Mouse (Mus musculus) lung, postnatal 36 days (tissue): ENCODE results near the gene Ccr2.
"Not testable (repeated sequence)": the region's sequence is repeated elsewhere in the genome, so short reads cannot be mapped to it uniquely, and the experiment has no call there.

Experiments
- DNase-seq: peaks from one replicate; pipeline ENCODE4 v3.0.0; 2022; ENCODE audit warnings: mixed read lengths

Ccr2 gene

DNA sequence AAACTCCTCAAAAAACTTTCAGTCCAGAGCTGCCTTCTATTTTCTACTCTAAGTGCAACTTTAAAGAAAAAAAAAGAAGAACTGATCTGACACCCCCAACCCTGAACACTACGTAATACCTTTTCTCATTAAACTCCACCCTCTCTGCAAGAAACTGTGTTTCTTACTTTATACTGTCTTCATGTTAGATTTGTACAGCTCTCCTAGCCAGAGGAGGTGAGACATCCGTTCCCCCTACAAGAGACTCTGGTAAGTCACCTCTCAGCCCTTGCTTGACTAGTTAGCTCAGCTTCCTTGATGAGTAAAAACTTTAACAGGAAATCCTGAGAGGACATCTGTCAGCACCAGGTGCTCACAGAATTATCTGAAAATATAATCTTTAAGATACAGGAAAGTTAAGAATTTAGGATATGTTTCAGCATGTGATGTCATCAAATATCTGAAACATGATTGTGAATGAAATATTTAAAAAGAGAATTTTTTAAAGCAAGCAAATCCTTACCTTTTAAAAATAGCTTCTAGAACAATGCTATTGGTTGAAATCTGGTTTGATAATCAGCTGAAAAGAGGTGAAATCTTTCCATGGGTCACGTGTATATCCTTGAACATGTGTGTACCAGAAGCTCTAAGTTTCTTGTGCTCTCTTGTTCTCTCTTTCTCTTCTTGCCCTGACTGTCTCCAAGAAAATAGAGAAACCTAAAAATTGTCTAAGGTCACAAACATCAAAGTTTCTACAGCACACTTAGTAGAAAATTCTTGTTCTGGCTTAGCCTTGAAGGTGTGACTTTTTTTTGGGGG lies 19.8 kb downstream of the Ccr2 start, which contains the start of gene Ccr5:
Gene Ccr5 (plus strand): TSS at position 157 of the 798 bp plus-strand sequence.
- no peak for DNase-seq

DNA sequence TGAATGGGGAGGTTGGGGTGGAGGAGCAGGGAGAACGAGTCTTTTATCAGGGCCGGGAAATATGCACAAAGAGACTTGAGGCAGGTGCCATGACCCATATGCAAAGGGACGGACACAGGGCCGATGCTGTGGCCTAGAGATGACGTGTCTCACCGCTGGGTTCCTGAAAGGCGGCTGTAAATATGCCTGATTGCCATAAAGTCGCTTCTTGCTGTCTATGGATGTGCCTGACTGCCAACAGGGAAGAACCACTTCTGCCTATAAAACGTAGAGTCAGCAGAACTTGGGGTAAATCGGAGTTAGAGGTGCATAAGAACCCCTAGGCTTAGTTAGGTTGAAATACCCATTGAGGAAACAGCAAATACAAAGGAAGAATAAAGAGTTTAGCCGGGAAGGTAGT lies 23.8 kb downstream of the Ccr2 start:
- peak; percentile 23 for DNase-seq

DNA sequence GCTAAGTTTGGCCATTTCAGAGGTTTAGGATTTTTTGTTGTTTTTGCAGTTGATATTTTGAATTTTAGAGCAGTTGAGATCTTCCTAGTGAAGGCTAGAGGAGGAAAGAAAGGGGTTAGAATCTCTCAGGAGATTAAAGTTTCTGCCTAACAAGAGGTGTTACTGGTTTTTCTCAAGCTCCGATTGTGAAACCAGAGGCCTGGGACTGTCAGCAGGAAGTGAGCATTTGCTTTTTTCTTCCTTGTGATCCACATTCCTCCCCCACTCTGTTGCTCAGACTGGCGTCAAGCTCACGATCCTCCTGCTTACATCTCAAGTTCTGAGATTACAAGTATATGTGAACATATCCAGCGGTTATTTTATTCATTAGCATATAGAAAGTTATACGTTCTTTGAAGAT lies 24.6 kb downstream of the Ccr2 start:
- DNase-seq = peak; percentile 71

DNA sequence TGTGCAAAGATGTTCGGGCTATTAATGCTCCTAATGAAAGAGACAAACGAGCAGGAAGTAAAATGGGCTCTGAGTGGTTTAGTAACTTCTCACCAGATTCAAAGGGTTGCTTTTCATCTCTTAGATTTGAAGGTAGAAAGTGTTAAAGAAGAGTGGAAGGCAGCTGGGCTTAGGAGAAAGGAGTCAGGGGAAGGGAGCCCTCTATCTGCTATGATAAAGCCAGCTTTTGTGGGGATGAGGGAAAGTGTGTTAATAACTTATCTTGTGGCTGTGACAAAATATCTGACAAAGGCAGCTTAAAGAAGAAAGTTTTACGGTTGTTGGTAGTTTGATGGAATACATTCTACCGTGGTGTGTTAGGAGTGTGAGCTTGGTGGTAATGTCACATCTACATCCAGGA lies 25.7 kb downstream of the Ccr2 start:
- no peak for DNase-seq

DNA sequence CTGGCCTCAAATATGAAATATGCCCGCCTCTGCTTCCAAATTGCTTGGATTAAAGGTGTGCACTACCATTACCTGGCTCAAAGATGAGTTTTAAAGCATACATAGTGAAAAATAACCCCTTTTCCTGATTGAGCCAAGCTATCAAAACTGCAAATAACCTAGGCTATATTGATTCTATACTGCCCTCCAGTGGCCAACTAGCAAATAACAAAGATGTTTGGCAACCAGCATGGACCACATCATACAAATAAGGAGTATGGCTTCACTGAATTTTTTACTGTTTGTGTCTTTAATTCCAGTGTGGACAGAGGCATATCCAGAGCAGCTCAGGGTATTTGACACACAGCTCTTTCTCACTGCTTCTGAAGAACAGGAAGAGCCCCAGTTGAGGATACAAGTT lies 26.6 kb downstream of the Ccr2 start:
- peak; percentile 82 for DNase-seq

DNA sequence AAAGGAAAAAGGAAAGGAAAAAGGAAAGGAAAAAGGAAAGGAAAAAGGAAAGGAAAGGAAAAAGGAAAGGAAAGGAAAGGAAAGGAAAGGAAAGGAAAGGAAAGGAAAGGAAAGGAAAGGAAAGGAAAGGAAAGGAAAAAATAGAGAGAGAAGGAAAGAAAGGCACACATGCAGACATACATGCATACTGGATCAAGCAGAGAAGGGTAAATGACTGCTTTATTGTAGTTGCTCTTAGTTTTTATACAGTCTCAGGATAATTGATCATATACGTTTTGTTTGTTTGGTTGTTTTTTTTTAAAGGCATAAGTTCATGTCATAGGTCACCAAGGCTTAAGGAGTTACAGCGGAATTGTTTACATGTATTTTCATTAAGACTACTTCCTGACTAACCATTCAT lies 31.1 kb downstream of the Ccr2 start:
- DNase-seq = not testable (repeated sequence)

DNA sequence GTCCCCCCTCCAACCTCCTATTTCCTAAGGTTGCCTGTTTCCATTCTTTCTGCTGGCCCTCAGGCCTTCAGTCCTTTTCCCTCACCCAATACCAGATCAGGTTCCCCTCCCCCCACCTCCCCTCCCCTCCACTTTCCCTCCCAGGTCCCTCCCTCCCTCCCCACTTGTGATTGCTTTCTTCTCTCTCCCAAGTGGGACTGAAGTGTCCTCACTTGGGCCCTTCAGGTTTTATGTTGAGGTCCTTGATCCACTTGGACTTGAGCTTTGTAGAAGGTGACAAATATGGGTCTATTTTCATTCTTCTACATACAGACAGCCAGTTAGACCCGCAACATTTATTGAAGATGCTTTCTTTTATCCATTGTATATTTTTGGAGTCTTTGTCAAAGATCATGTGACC lies 33.2 kb downstream of the Ccr2 start:
- peak; percentile 73 for DNase-seq

DNA sequence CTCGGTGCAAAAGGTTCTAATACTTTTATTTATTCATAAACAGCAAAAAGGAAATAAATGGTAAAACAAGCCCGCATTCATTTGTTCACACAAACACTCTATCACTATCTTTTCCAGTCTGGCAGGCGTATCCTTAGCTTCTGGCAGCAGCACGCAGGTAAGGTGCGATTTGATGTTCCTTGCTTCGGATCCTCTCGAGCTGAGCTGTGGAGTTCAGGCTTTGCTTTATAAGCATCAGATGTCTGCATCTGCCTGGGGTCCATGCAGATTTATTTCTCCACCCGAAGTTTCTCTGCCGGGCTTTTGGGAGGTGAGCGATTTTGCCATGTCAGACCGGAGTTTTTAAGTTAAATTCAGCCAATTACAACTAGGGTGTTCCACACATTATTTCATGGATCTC lies 35.9 kb downstream of the Ccr2 start:
- DNase-seq = no peak

DNA sequence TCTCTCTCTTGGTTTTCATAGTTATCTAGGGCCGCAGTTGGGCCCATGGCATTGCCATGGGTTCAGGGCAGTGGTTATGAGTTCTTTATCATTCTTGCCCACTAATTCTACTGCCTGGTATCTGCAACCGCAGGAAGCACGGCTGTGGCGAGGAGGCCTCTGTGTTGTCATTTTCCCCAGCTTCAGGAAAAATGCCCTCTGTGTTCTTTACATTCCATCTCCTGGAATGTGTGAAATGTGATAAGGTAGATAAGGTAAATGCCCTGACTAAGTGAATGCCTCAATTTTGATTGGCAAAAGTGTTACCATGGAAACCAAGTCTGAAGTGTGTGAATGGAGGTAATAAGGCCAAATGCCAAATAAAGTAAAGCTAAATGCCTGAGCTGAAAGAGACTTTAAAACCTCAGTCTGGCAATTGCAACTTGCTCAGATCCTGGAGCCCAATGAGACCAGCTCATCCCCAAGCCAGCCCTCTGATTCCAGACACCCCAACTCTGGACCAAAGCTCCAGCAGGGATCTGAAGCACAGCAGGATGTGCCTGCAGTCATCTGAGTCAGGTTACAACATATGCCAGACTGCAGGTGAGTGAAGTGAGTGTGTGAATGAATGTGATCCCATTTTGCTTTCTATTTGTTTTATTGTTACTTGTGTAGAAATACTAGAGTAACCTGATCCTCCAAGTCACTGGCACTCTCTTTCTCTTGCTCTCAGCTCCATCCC lies 36.5 kb downstream of the Ccr2 start:
- peak; percentile 23 for DNase-seq

DNA sequence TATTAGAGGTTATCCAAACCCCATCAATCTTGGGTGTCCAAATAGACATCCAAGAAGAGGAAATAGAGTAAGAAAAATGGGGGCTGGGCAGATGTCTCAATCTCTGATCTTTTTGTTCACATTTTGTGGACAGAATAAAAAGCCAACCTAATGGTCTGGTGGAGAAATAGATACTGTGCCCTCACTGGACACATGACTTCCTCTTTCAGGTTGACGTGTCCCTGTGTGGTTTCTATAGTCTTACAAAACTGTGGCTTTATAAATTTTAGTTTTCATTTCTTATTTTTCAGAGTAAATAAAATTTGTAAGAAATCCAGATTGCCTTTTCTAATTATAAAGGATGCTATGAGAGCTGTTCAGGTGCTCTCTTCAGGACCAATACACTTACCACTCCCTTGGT lies 41.9 kb downstream of the Ccr2 start:
- peak; percentile 69 for DNase-seq

DNA sequence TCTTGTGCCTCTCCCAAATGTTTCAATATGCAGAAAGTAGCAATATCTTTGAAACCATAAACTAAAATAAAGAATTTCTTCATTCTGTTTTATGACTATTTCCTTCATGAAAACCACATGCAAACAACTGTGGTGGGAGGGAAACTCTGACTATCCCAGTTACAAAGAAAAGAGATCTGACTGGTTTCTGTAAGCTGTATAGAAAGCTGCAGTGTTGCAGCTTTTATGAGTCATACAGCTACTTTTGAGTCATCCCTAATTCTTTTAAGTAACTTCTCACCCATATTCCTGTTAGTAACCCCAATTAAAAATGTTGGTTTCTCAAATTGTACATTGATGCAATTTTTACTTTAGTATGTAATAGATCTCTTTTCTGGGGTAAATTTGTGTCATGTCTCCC lies 44.6 kb downstream of the Ccr2 start:
- peak; percentile 22 for DNase-seq
